Mouse (Mus musculus) liver, embryonic 14.5 days (tissue): ENCODE measurements around the gene Prep. TPM values are rescaled to one million over a fixed set of nuclear protein-coding genes. Genes with fewer than 3 reads are reported as not detected.

ENCODE experiments used
- ATAC-seq: fragments of 200-750 bp; cut with Nextera tagmentation; 2 replicates; pipeline ENCODE4 v1.8.0; 2017; ENCODE audit warnings: moderate number of reproducible peaks, mild to moderate bottlenecking, moderate library complexity; ENCODE audit not compliant: insufficient read depth
- DNase-seq, 3 experiments: peaks; one replicate each; pipeline ENCODE4 v3.0.0-alpha.2; 2012 to 2013; ENCODE audit warnings: low read depth in 3 of 3, low spot score in 3 of 3
- H3K27ac ChIP-seq: fragments of 300-500 bp; sonication (generic); 2 replicates; pipeline ENCODE4 v1.5.1; 2014; ENCODE audit warnings: moderate library complexity, mild to moderate bottlenecking, control low read depth, inconsistent platforms
- H3K27me3 ChIP-seq: fragments of 300-500 bp; sonication (generic); 2 replicates; pipeline ENCODE4 v1.6.1; 2014; ENCODE audit warnings: mild to moderate bottlenecking, low read length, moderate library complexity; ENCODE audit not compliant: control insufficient read depth, insufficient read depth
- H3K36me3 ChIP-seq: fragments of 300-500 bp; sonication (generic); replicated peaks from 2 replicates; pipeline ENCODE4 v1.6.1; 2014; ENCODE audit warnings: low read depth; ENCODE audit not compliant: control insufficient read depth, insufficient read depth
- H3K4me1 ChIP-seq, 2 experiments: fragments of 200-500 bp in 1 of 2; fragments of 300-500 bp in 1 of 2; sonication (generic) in 1 of 2; replicated peaks; 2 replicates each; pipeline ENCODE4 v1.6.1; 2012 to 2014; ENCODE audit warnings: antibody characterized with exemption in 1 of 2, inconsistent platforms in 1 of 2, low read length in 1 of 2; ENCODE audit not compliant: control insufficient read depth in 2 of 2, insufficient read depth in 2 of 2
- H3K4me2 ChIP-seq: fragments of 300-500 bp; sonication (generic); 2 replicates; pipeline ENCODE4 v1.6.1; 2014; ENCODE audit warnings: low read depth, mild to moderate bottlenecking, control low read depth, moderate library complexity
- H3K4me3 ChIP-seq, 2 experiments: fragments of 200-500 bp in 1 of 2; fragments of 300-500 bp in 1 of 2; sonication (generic) in 1 of 2; 2 replicates each; pipeline ENCODE4 v1.5.1; 2012 to 2014; ENCODE audit warnings: low read depth in 2 of 2, low read length in 2 of 2, mild to moderate bottlenecking in 2 of 2, control low read depth in 1 of 2, inconsistent platforms in 1 of 2, moderate library complexity in 1 of 2; ENCODE audit not compliant: insufficient read depth in 1 of 2
- H3K9ac ChIP-seq: fragments of 300-500 bp; sonication (generic); replicated peaks from 2 replicates; pipeline ENCODE4 v1.6.1; 2014; ENCODE audit warnings: mild to moderate bottlenecking, control low read depth, moderate library complexity
- H3K9me3 ChIP-seq: fragments of 300-500 bp; sonication (generic); 2 replicates; pipeline ENCODE4 v1.6.1; 2016; ENCODE audit warnings: low read length, mixed read lengths; ENCODE audit not compliant: control insufficient read depth
- CTCF ChIP-seq: IDR thresholded peaks from 2 replicates; pipeline ENCODE4 v1.5.1; 2016; ENCODE audit warnings: antibody characterized with exemption, low read depth, control low read depth
- EP300 ChIP-seq: IDR thresholded peaks from 2 replicates; pipeline ENCODE4 v1.6.1; 2016; ENCODE audit warnings: antibody characterized with exemption, low read depth
- WGBS: fragments of 180-500 bp; shearing (Covaris S2); extraction: QIAGEN DNeasy Blood & Tissue Kit; methylation state at CpG from one replicate; pipeline ENCODE4 v1.1.7; 2014; ENCODE audit not compliant: insufficient replicate concordance; 5-methylcytosine and 5-hydroxymethylcytosine counted together
- polyA plus RNA-seq, 2 experiments: library from polyadenylated mRNA; depleted of rRNA in 1 of 2; stranded (reverse) in 1 of 2; unstranded in 1 of 2; fragments of >200 nt; fragmentation: Nextera tagmentation in 1 of 2; extraction: Ambion mirVana in 1 of 2; gene quantifications; 2 replicates each; pipeline versions ENCODE4 v1.2.1 to v1.2.3; 2012 to 2014

Prep gene
- polyA plus RNA-seq, 2 experiments: 4.6 to 6.7 TPM

GRCm38 (mm10) chr10:45103184-45103583 is 36.2 kb downstream of the Prep start:
- H3K9ac ChIP-seq: no peak overlapping the region
- TF ChIP-seq CTCF (no peak), EP300 (no peak)
- H3K27ac ChIP-seq: no peak overlapping the region
- H3K4me3 ChIP-seq: no peak overlapping the region
- DNase-seq (no peak), ATAC-seq (no peak)
- H3K9me3 ChIP-seq: no peaks in the 10 kb centered on the region
- no peaks in the 10 kb centered on the region for H3K27me3 ChIP-seq
- H3K36me3 ChIP-seq: no peaks in the 10 kb centered on the region; the same call in 1 of the 2 replicates
- H3K4me1 ChIP-seq: peaks cover 0 to 6% of the 10 kb centered on the region in 2 experiments; a peak in 1 of 4 replicates
- WGBS: 72% methylated on average over 11 of the region's 11 CpGs
- no peak overlapping the region for H3K4me2 ChIP-seq

GRCm38 (mm10) chr10:45104098-45104497 is 37.1 kb downstream of the Prep start:
- H3K4me2 ChIP-seq: no peak overlapping the region
- no peaks in the 10 kb centered on the region for H3K9me3 ChIP-seq
- DNase-seq (no peak), ATAC-seq (no peak)
- H3K4me3 ChIP-seq: no peak overlapping the region
- WGBS: 43% methylated on average over 7 of the region's 7 CpGs
- TF ChIP-seq EP300 (no peak), CTCF (no peak)
- no peak overlapping the region for H3K27ac ChIP-seq
- H3K36me3 ChIP-seq: no peaks in the 10 kb centered on the region; the same call in 1 of the 2 replicates
- H3K9ac ChIP-seq: no peak overlapping the region
- H3K27me3 ChIP-seq: no peaks in the 10 kb centered on the region
- H3K4me1 ChIP-seq: peaks cover 0 to 6% of the 10 kb centered on the region in 2 experiments; a peak in 1 of 4 replicates

DNA sequence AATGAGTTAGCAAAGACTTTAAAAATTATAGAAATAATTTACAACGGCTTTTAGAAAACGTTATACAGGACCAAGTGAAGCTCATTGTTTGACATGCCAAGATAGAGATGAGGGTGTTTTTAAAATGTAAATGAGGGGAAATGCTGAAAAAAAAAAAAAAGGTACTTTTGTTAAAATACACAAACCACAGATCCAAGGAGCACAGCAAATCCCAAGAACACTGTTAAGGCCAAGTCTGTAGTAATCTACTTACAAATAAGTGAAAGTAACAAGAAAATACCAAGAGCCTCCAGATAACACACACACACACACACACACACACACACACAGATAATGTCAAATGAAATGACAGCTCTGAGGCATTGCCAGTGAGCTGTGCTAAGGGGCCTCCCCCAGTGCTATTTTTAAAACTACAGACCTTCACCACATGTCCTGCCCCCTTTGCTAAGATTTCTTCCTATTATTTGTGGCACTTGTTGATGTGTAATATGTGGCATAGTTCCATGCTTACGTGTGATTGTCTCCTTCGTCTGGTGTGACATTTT is 37.6 kb downstream of the Prep start:
- H3K9me3 ChIP-seq: no peaks in the 10 kb centered on the region
- WGBS: 62% methylated on average over 4 of the region's 4 CpGs
- H3K4me1 ChIP-seq: peaks cover 0 to 6% of the 10 kb centered on the region in 2 experiments; a peak in 1 of 4 replicates
- H3K4me2 ChIP-seq: no peak overlapping the region
- no peak overlapping the region for H3K27ac ChIP-seq
- no peak for TF ChIP-seq EP300
- no peak for TF ChIP-seq CTCF
- no peak overlapping the region for H3K4me3 ChIP-seq
- no peaks in the 10 kb centered on the region; the same call in 1 of the 2 replicates for H3K36me3 ChIP-seq
- H3K9ac ChIP-seq: no peak overlapping the region
- H3K27me3 ChIP-seq: no peaks in the 10 kb centered on the region
- ATAC-seq (no peak), DNase-seq (no peak)

GRCm38 (mm10) chr10:45106541-45106940 is 39.5 kb downstream of the Prep start:
- 76% methylated on average over 4 of the region's 4 CpGs for WGBS
- H3K4me1 ChIP-seq: peaks cover 0 to 6% of the 10 kb centered on the region in 2 experiments; a peak in 1 of 4 replicates
- DNase-seq (no peak), ATAC-seq (no peak)
- no peak for TF ChIP-seq EP300
- H3K27ac ChIP-seq: no peak overlapping the region
- no peaks in the 10 kb centered on the region for H3K9me3 ChIP-seq
- no peaks in the 10 kb centered on the region for H3K27me3 ChIP-seq
- no peak overlapping the region for H3K4me2 ChIP-seq
- H3K36me3 ChIP-seq: no peaks in the 10 kb centered on the region; the same call in 1 of the 2 replicates
- no peak overlapping the region for H3K4me3 ChIP-seq
- H3K9ac ChIP-seq: no peak overlapping the region

DNA sequence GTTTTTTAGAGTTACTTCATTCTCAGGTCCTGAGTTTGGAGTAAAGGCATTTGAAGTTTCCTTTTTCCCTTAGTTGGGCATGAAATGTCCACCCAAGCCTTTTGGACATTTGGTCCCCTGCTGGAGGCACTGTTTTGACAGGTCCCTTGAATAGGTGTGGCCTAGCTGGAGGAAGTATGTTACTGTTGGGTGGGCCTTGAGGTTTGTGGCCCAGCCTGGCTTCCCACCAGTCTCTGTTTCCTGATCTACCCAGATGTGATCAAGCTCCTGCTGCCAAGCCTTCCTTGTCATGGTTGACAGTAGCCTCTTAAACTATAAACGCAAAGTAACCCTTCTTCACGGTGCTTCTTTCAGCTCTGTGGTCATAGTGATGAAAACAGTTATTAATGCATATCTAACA is 40.3 kb downstream of the Prep start:
- no peak overlapping the region for H3K4me3 ChIP-seq
- DNase-seq (no peak), ATAC-seq (no peak)
- H3K27me3 ChIP-seq: no peaks in the 10 kb centered on the region
- no peak overlapping the region for H3K27ac ChIP-seq
- TF ChIP-seq EP300 (no peak), CTCF (no peak)
- no peak overlapping the region for H3K9ac ChIP-seq
- no peak overlapping the region for H3K4me2 ChIP-seq
- WGBS: 42% methylated on average over 2 of the region's 2 CpGs
- no peaks in the 10 kb centered on the region; the same call in 1 of the 2 replicates for H3K36me3 ChIP-seq
- peaks cover 0 to 6% of the 10 kb centered on the region in 2 experiments; a peak in 1 of 4 replicates for H3K4me1 ChIP-seq
- H3K9me3 ChIP-seq: no peaks in the 10 kb centered on the region
